Mouse (Mus musculus): Measurements from ENCODE around the gene Il1rap. TPM values are rescaled to one million over a fixed set of nuclear protein-coding genes. Genes with fewer than 3 reads are reported as not detected.
A peak's percentile ranks its signal among the peaks of the same experiment; 100 is the strongest.

The Il1rap gene
- total and polyA plus RNA-seq, 3 experiments: 5.4 to 5.9 TPM; not detected in 1

GRCm38 (mm10) chr16:26596440-26596839 is 14.9 kb downstream of the Il1rap start:
- Histone ChIP-seq H3K4me3 (ENCODE audit: control insufficient read depth in 1 of 2, insufficient read depth in 1 of 2, low read depth in 2 of 2, low read length in 2 of 2) (no peak overlapping the region), H3K9me3 (replicated peaks; ENCODE audit: insufficient read depth, low read length) (no peaks in the 10 kb centered on the region), H3K9ac (ENCODE audit: control insufficient read depth, low read depth, low read length, poor library complexity, severe bottlenecking) (no peak overlapping the region), H3K4me1 (ENCODE audit: control insufficient read depth in 1 of 2, insufficient read depth in 2 of 2, low read length in 2 of 2) (peaks cover 0 to 5% of the 10 kb centered on the region in 2 experiments; a peak in 1 of 4 replicates), H3K27me3 (ENCODE audit: control insufficient read depth in 1 of 2, insufficient read depth in 2 of 2, low read length in 2 of 2) (no peaks in the 10 kb centered on the region), H3K79me2 (ENCODE audit: control insufficient read depth, insufficient read depth, low read length, poor library complexity) (no peaks in the 10 kb centered on the region), H3K27ac (ENCODE audit: control insufficient read depth, low read depth, low read length) (no peak overlapping the region), H3K36me3 (ENCODE audit: control insufficient read depth in 1 of 2, insufficient read depth in 2 of 2, low read length in 2 of 2) (peaks cover 0 to 3% of the 10 kb centered on the region in 2 experiments; a peak in 1 of 4 replicates)
- TF ChIP-seq GATA1 (IDR thresholded peaks at IDR 0.05; ENCODE audit: low read depth, low read length) (no peak), MYC (IDR thresholded peaks at IDR 0.05; ENCODE audit: low read depth, low read length) (no peak), ZNF384 (IDR thresholded peaks at IDR 0.05; ENCODE audit: low read depth, low read length) (no peak), SMC3 (IDR thresholded peaks at IDR 0.05; ENCODE audit: low read depth, low read length) (no peak), TAL1 (IDR thresholded peaks at IDR 0.05; ENCODE audit: low read length) (no peak), POLR2AphosphoS5 (IDR thresholded peaks at IDR 0.05; ENCODE audit: borderline replicate concordance, low read depth, low read length) (no peak), POLR2AphosphoS2 (IDR thresholded peaks at IDR 0.05; ENCODE audit: low read length) (no peak), NRF1 (IDR thresholded peaks at IDR 0.05; ENCODE audit: insufficient read depth, low read depth, low read length, poor library complexity, severe bottlenecking) (no peak), KAT2A (conservative IDR thresholded peaks at IDR 0.05; ENCODE audit: low read depth, low read length) (no peak), ZMIZ1 (IDR thresholded peaks at IDR 0.05; ENCODE audit: low read depth, low read length) (no peak), CHD2 (IDR thresholded peaks at IDR 0.05; ENCODE audit: low read length) (no peak), USF1 (IDR thresholded peaks at IDR 0.05; ENCODE audit: low read depth, low read length) (no peak), SIN3A (IDR thresholded peaks at IDR 0.05; ENCODE audit: low read length) (no peak), GABPA (IDR thresholded peaks at IDR 0.05; ENCODE audit: low read depth, low read length) (no peak), NELFE (IDR thresholded peaks at IDR 0.05; ENCODE audit: low read depth, low read length) (no peak), POLR2A (IDR thresholded peaks at IDR 0.05; ENCODE audit: control insufficient read depth in 1 of 2, insufficient read depth in 1 of 2, low read depth in 1 of 2, low read length in 2 of 2, poor library complexity in 1 of 2) (no peak), ETS1 (IDR thresholded peaks at IDR 0.05; ENCODE audit: low read depth, low read length) (no peak), BHLHE40 (IDR thresholded peaks at IDR 0.05; ENCODE audit: borderline replicate concordance, low read depth, low read length) (no peak), CHD1 (IDR thresholded peaks at IDR 0.05; ENCODE audit: low read depth, low read length) (no peak), MAZ (IDR thresholded peaks at IDR 0.05; ENCODE audit: low read depth, low read length) (no peak)
- no peak for DNase-seq (ENCODE audit: low read depth, low spot score)

- H3K4me1 ChIP-seq (ENCODE audit: control insufficient read depth in 1 of 2, insufficient read depth in 2 of 2, low read length in 2 of 2): peaks cover 0 to 5% of the 10 kb centered on the region in 2 experiments; a peak in 1 of 4 replicates
- H3K4me3 ChIP-seq (ENCODE audit: control insufficient read depth in 1 of 2, insufficient read depth in 1 of 2, low read depth in 2 of 2, low read length in 2 of 2): no peak overlapping the region
- H3K36me3 ChIP-seq (ENCODE audit: control insufficient read depth in 1 of 2, insufficient read depth in 2 of 2, low read length in 2 of 2): peaks cover 0 to 3% of the 10 kb centered on the region in 2 experiments; a peak in 1 of 4 replicates
- DNase-seq (ENCODE audit: low read depth, low spot score): no peak
- H3K79me2 ChIP-seq (ENCODE audit: control insufficient read depth, insufficient read depth, low read length, poor library complexity): no peaks in the 10 kb centered on the region
- no peaks in the 10 kb centered on the region for H3K27me3 ChIP-seq (ENCODE audit: control insufficient read depth in 1 of 2, insufficient read depth in 2 of 2, low read length in 2 of 2)
- peak in 1 of 2 experiments; percentile 29; a peak in 1 of 4 replicates for TF ChIP-seq EP300 (IDR thresholded peaks at IDR 0.05; ENCODE audit: low read depth in 1 of 2, low read length in 2 of 2)
- no peak for TF ChIP-seq MAFK (IDR thresholded peaks at IDR 0.05; ENCODE audit: borderline replicate concordance, low read depth, low read length)
- TF ChIP-seq GATA1 (IDR thresholded peaks at IDR 0.05; ENCODE audit: low read depth, low read length): peak; percentile 55
- H3K9ac ChIP-seq (ENCODE audit: control insufficient read depth, low read depth, low read length, poor library complexity, severe bottlenecking): no peak overlapping the region
- H3K9me3 ChIP-seq (replicated peaks; ENCODE audit: insufficient read depth, low read length): no peaks in the 10 kb centered on the region
- H3K27ac ChIP-seq (ENCODE audit: control insufficient read depth, low read depth, low read length): no peak overlapping the region
Measured at GRCm38 (mm10) chr16:26597307-26597706, 15.8 kb downstream of the Il1rap start.

Data from MEL (cell line).